Mouse (Mus musculus) myocyte (in vitro differentiated cells): ENCODE results near the gene Serpina3g. TPM values are rescaled to one million over a fixed set of nuclear protein-coding genes. Genes with fewer than 3 reads are reported as not detected.

Experiments
- H3K27me3 ChIP-seq: one replicate; pipeline ENCODE4 v1.6.1; 2011; ENCODE audit not compliant: control insufficient read depth, insufficient read depth, insufficient read length
- H3K36me3 ChIP-seq: one replicate; pipeline ENCODE4 v1.6.1; 2011; ENCODE audit not compliant: control insufficient read depth, insufficient read depth
- H3K4me2 ChIP-seq: one replicate; pipeline ENCODE4 v1.6.1; 2011; ENCODE audit warnings: low read depth, control low read depth
- H3K4me3 ChIP-seq: one replicate; pipeline ENCODE4 v1.5.1; 2011; ENCODE audit warnings: mild to moderate bottlenecking, control low read depth, moderate library complexity
- H3K79me2 ChIP-seq: one replicate; pipeline ENCODE4 v1.6.1; 2011; ENCODE audit not compliant: control insufficient read depth, insufficient read depth
- H3ac ChIP-seq: one replicate; pipeline ENCODE4 v1.6.1; 2011; ENCODE audit not compliant: control insufficient read depth, insufficient read length
- CEBPB ChIP-seq: IDR thresholded peaks from 2 replicates; pipeline ENCODE4 v1.6.1; 2011; ENCODE audit warnings: mild to moderate bottlenecking, moderate library complexity; ENCODE audit not compliant: poor library complexity, insufficient read depth, severe bottlenecking
- E2F4 ChIP-seq: IDR thresholded peaks from one replicate; pipeline ENCODE4 v1.6.1; 2011; ENCODE audit warnings: mild to moderate bottlenecking, control low read depth, moderate library complexity; ENCODE audit not compliant: insufficient read depth
- MAX ChIP-seq: IDR thresholded peaks from one replicate; pipeline ENCODE4 v1.6.1; 2011; ENCODE audit warnings: low read depth, mild to moderate bottlenecking, control low read depth
- POLR2A ChIP-seq: IDR thresholded peaks from one replicate; pipeline ENCODE4 v1.6.1; 2011; ENCODE audit warnings: low read depth, mild to moderate bottlenecking, control low read depth, moderate library complexity; ENCODE audit not compliant: insufficient read length
- POLR2AphosphoS2 ChIP-seq: IDR thresholded peaks from one replicate; pipeline ENCODE4 v1.6.1; 2011; ENCODE audit warnings: low read depth, control low read depth; ENCODE audit not compliant: insufficient read length
- REST ChIP-seq: IDR thresholded peaks from one replicate; pipeline ENCODE4 v1.6.1; 2011; ENCODE audit warnings: mild to moderate bottlenecking, control low read depth, moderate library complexity; ENCODE audit not compliant: insufficient read depth, insufficient read length
- SRF ChIP-seq: IDR thresholded peaks from one replicate; pipeline ENCODE4 v1.6.1; 2011; ENCODE audit warnings: low read depth; ENCODE audit not compliant: control insufficient read depth, insufficient read length
- TCF3 ChIP-seq: IDR thresholded peaks from one replicate; pipeline ENCODE4 v1.6.1; 2011; ENCODE audit warnings: low read depth, control low read depth; ENCODE audit not compliant: insufficient read length
- USF1 ChIP-seq: IDR thresholded peaks from one replicate; pipeline ENCODE4 v1.6.1; 2011; ENCODE audit warnings: low read depth, mild to moderate bottlenecking, control low read depth, moderate library complexity
- polyA plus RNA-seq: library from polyadenylated mRNA; unstranded; fragments of >200 nt; fragmentation: generic; extraction: Trizol; gene quantifications from one replicate; pipeline ENCODE4 v1.2.1, GENCODE M21; 2012; ENCODE audit warnings: missing spikeins

Gene Serpina3g
- polyA plus RNA-seq, 1 experiment, result 0.05 TPM

DNA sequence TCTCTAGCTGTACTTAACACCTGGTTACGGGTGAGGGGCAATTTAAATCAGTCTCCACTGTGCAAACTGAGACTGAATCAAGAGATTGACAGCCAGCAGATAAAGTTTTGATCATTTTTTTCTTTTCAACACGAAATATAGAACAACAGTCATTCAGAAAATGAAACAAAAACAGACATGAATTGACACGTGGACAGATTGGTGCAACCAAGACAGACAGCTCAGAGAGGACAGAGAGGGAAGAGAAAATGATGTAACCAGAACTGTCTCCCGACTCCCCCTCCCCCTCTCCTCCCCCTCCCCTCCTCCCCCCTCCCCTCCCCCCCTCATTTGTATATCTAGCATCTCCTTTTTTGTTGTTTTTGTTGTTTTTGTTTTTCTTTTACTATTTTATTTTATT is 53.8 kb downstream of the Serpina3g start:
- Histone ChIP-seq H3K79me2 (no peaks in the 10 kb centered on the region), H3K27me3 (no peaks in the 10 kb centered on the region), H3ac (no peak overlapping the region), H3K4me2 (no peak overlapping the region), H3K36me3 (no peaks in the 10 kb centered on the region), H3K4me3 (no peak overlapping the region)
- no peak for TF ChIP-seq TCF3
- TF ChIP-seq POLR2AphosphoS2, result no peak
- TF ChIP-seq CEBPB, result no peak
- no peak for TF ChIP-seq E2F4
- no peak for TF ChIP-seq SRF
- no peak for TF ChIP-seq REST
- no peak for TF ChIP-seq USF1
- no peak for TF ChIP-seq MAX
- TF ChIP-seq POLR2A, result no peak

Other genes starting within 250 kb of the Serpina3g start
- gene Serpina11, start 246.3 kb upstream of the Serpina3g start, polyA plus RNA-seq, result 0.10 TPM
- 0.14 TPM for gene Serpina9, start 222.5 kb upstream of the Serpina3g start, polyA plus RNA-seq
- 0.16 TPM for gene Serpina12, start 191.8 kb upstream of the Serpina3g start, polyA plus RNA-seq
- not detected for gene Serpina5, start 135.1 kb upstream of the Serpina3g start, polyA plus RNA-seq
- not detected for gene Serpina3a, start 123.5 kb upstream of the Serpina3g start, polyA plus RNA-seq
- gene Serpina3b, start 108.2 kb upstream of the Serpina3g start, polyA plus RNA-seq, result not detected
- not detected for gene Serpina3c, start 82.4 kb upstream of the Serpina3g start, polyA plus RNA-seq
- not detected for gene Serpina3f, start 21.7 kb upstream of the Serpina3g start, polyA plus RNA-seq
- gene Serpina3i, start 26.9 kb downstream of the Serpina3g start, polyA plus RNA-seq, result not detected
- not detected for gene Serpina3j, start 78.3 kb downstream of the Serpina3g start, polyA plus RNA-seq
- gene Serpina3k, start 102.2 kb downstream of the Serpina3g start, polyA plus RNA-seq, result not detected
- gene Serpina3m, start 102.2 kb downstream of the Serpina3g start, polyA plus RNA-seq, result not detected
- 0.05 TPM for gene Serpina3n, start 170.5 kb downstream of the Serpina3g start, polyA plus RNA-seq
- gene Gsc, start 237.1 kb downstream of the Serpina3g start, polyA plus RNA-seq, result not detected